Mouse (Mus musculus) myocyte (in vitro differentiated cells): Measurements from ENCODE around the gene Kif27. TPM values are rescaled to one million over a fixed set of nuclear protein-coding genes. Genes with fewer than 3 reads are reported as not detected.

Experiments used
- H3K27me3 ChIP-seq: one replicate; pipeline ENCODE4 v1.6.1; 2011; ENCODE audit not compliant: control insufficient read depth, insufficient read depth, insufficient read length
- H3K36me3 ChIP-seq: one replicate; pipeline ENCODE4 v1.6.1; 2011; ENCODE audit not compliant: control insufficient read depth, insufficient read depth
- H3K4me2 ChIP-seq: one replicate; pipeline ENCODE4 v1.6.1; 2011; ENCODE audit warnings: low read depth, control low read depth
- H3K4me3 ChIP-seq: one replicate; pipeline ENCODE4 v1.5.1; 2011; ENCODE audit warnings: mild to moderate bottlenecking, control low read depth, moderate library complexity
- H3K79me2 ChIP-seq: one replicate; pipeline ENCODE4 v1.6.1; 2011; ENCODE audit not compliant: control insufficient read depth, insufficient read depth
- H3ac ChIP-seq: one replicate; pipeline ENCODE4 v1.6.1; 2011; ENCODE audit not compliant: control insufficient read depth, insufficient read length
- CEBPB ChIP-seq: IDR thresholded peaks from 2 replicates; pipeline ENCODE4 v1.6.1; 2011; ENCODE audit warnings: mild to moderate bottlenecking, moderate library complexity; ENCODE audit not compliant: poor library complexity, insufficient read depth, severe bottlenecking
- E2F4 ChIP-seq: IDR thresholded peaks from one replicate; pipeline ENCODE4 v1.6.1; 2011; ENCODE audit warnings: mild to moderate bottlenecking, control low read depth, moderate library complexity; ENCODE audit not compliant: insufficient read depth
- MAX ChIP-seq: IDR thresholded peaks from one replicate; pipeline ENCODE4 v1.6.1; 2011; ENCODE audit warnings: low read depth, mild to moderate bottlenecking, control low read depth
- MYOD1 ChIP-seq, 3 experiments: IDR thresholded peaks; one replicate each; pipeline ENCODE4 v1.6.1; 2011; ENCODE audit warnings: control low read depth in 2 of 3, low read depth in 2 of 3, mild to moderate bottlenecking in 2 of 3, moderate library complexity in 1 of 3; ENCODE audit not compliant: insufficient read length in 2 of 3, control insufficient read depth in 1 of 3
- MYOG ChIP-seq, 3 experiments: IDR thresholded peaks; one replicate each; pipeline ENCODE4 v1.6.1; 2011; ENCODE audit warnings: control low read depth in 2 of 3, low read depth in 2 of 3, mild to moderate bottlenecking in 2 of 3; ENCODE audit not compliant: insufficient read length in 2 of 3, control insufficient read depth in 1 of 3, insufficient read depth in 1 of 3
- POLR2A ChIP-seq: IDR thresholded peaks from one replicate; pipeline ENCODE4 v1.6.1; 2011; ENCODE audit warnings: low read depth, mild to moderate bottlenecking, control low read depth, moderate library complexity; ENCODE audit not compliant: insufficient read length
- POLR2AphosphoS2 ChIP-seq: IDR thresholded peaks from one replicate; pipeline ENCODE4 v1.6.1; 2011; ENCODE audit warnings: low read depth, control low read depth; ENCODE audit not compliant: insufficient read length
- REST ChIP-seq: IDR thresholded peaks from one replicate; pipeline ENCODE4 v1.6.1; 2011; ENCODE audit warnings: mild to moderate bottlenecking, control low read depth, moderate library complexity; ENCODE audit not compliant: insufficient read depth, insufficient read length
- SRF ChIP-seq: IDR thresholded peaks from one replicate; pipeline ENCODE4 v1.6.1; 2011; ENCODE audit warnings: low read depth; ENCODE audit not compliant: control insufficient read depth, insufficient read length
- TCF12 ChIP-seq: IDR thresholded peaks from one replicate; pipeline ENCODE4 v1.6.1; 2011; ENCODE audit warnings: mild to moderate bottlenecking, control low read depth; ENCODE audit not compliant: poor library complexity, insufficient read depth, severe bottlenecking
- TCF3 ChIP-seq: IDR thresholded peaks from one replicate; pipeline ENCODE4 v1.6.1; 2011; ENCODE audit warnings: low read depth, control low read depth; ENCODE audit not compliant: insufficient read length
- USF1 ChIP-seq: IDR thresholded peaks from one replicate; pipeline ENCODE4 v1.6.1; 2011; ENCODE audit warnings: low read depth, mild to moderate bottlenecking, control low read depth, moderate library complexity
- polyA plus RNA-seq: library from polyadenylated mRNA; unstranded; fragments of >200 nt; fragmentation: generic; extraction: Trizol; gene quantifications from one replicate; pipeline ENCODE4 v1.2.1, GENCODE M21; 2012; ENCODE audit warnings: missing spikeins

Kif27 gene
- polyA plus RNA-seq, 1 experiment: 0.08 TPM

GRCm38 (mm10) chr13:58311351-58311750 lies 47.6 kb downstream of the Kif27 start:
- peaks cover 13% of the 10 kb centered on the region for H3K27me3 ChIP-seq
- TF ChIP-seq MYOG (IDR thresholded peaks at IDR 0.05; ENCODE audit: control insufficient read depth in 1 of 3, insufficient read depth in 1 of 3, insufficient read length in 2 of 3, low read depth in 2 of 3) (no peak), REST (no peak), TCF3 (no peak), POLR2A (no peak), POLR2AphosphoS2 (no peak), MYOD1 (IDR thresholded peaks at IDR 0.05; ENCODE audit: control insufficient read depth in 1 of 3, insufficient read length in 2 of 3, low read depth in 2 of 3) (no peak), E2F4 (no peak), SRF (no peak), USF1 (no peak), TCF12 (no peak), MAX (no peak), CEBPB (no peak)
- H3K4me3 ChIP-seq: no peak overlapping the region
- no peaks in the 10 kb centered on the region for H3K36me3 ChIP-seq
- no peak overlapping the region for H3K4me2 ChIP-seq
- no peak overlapping the region for H3ac ChIP-seq
- no peaks in the 10 kb centered on the region for H3K79me2 ChIP-seq

- no peak for TF ChIP-seq MAX
- no peak for TF ChIP-seq E2F4
- TF ChIP-seq SRF: no peak
- no peak for TF ChIP-seq REST
- peak; percentile 15 to 85 (median 85) for TF ChIP-seq MYOD1 (IDR thresholded peaks at IDR 0.05; ENCODE audit: control insufficient read depth in 1 of 3, insufficient read length in 2 of 3, low read depth in 2 of 3)
- peak in 2 of 3 experiments; percentile 20 to 29 for TF ChIP-seq MYOG (IDR thresholded peaks at IDR 0.05; ENCODE audit: control insufficient read depth in 1 of 3, insufficient read depth in 1 of 3, insufficient read length in 2 of 3, low read depth in 2 of 3)
- no peak for TF ChIP-seq USF1
- Histone ChIP-seq H3K4me2 (no peak overlapping the region), H3ac (no peak overlapping the region), H3K27me3 (peaks cover 4% of the 10 kb centered on the region), H3K36me3 (no peaks in the 10 kb centered on the region), H3K79me2 (no peaks in the 10 kb centered on the region), H3K4me3 (no peak overlapping the region)
Observed at GRCm38 (mm10) chr13:58309499-58309898, 49.4 kb downstream of the Kif27 start.

GRCm38 (mm10) chr13:58307453-58307852 lies 51.5 kb downstream of the Kif27 start:
- Histone ChIP-seq H3K79me2 (no peaks in the 10 kb centered on the region), H3K4me3 (no peak overlapping the region), H3K27me3 (peaks cover 9% of the 10 kb centered on the region), H3K36me3 (no peaks in the 10 kb centered on the region), H3ac (no peak overlapping the region), H3K4me2 (no peak overlapping the region)
- TF ChIP-seq MYOD1 (IDR thresholded peaks at IDR 0.05; ENCODE audit: control insufficient read depth in 1 of 3, insufficient read length in 2 of 3, low read depth in 2 of 3) (no peak), REST (no peak), SRF (no peak), TCF12 (no peak), E2F4 (no peak), MAX (no peak), CEBPB (no peak), POLR2A (no peak), USF1 (no peak), TCF3 (no peak), POLR2AphosphoS2 (no peak), MYOG (IDR thresholded peaks at IDR 0.05; ENCODE audit: control insufficient read depth in 1 of 3, insufficient read depth in 1 of 3, insufficient read length in 2 of 3, low read depth in 2 of 3) (no peak)

- Histone ChIP-seq H3ac (no peak overlapping the region), H3K36me3 (no peaks in the 10 kb centered on the region), H3K4me2 (no peak overlapping the region), H3K27me3 (peaks cover 9% of the 10 kb centered on the region), H3K4me3 (no peak overlapping the region), H3K79me2 (no peaks in the 10 kb centered on the region)
- TF ChIP-seq SRF: no peak
- TF ChIP-seq MYOG (IDR thresholded peaks at IDR 0.05; ENCODE audit: control insufficient read depth in 1 of 3, insufficient read depth in 1 of 3, insufficient read length in 2 of 3, low read depth in 2 of 3): no peak
- TF ChIP-seq USF1: no peak
- TF ChIP-seq POLR2A: no peak
- TF ChIP-seq E2F4: no peak
- no peak for TF ChIP-seq CEBPB
- no peak for TF ChIP-seq REST
- TF ChIP-seq TCF3: no peak
- no peak for TF ChIP-seq MAX
- no peak for TF ChIP-seq MYOD1 (IDR thresholded peaks at IDR 0.05; ENCODE audit: control insufficient read depth in 1 of 3, insufficient read length in 2 of 3, low read depth in 2 of 3)
- TF ChIP-seq TCF12: no peak
- no peak for TF ChIP-seq POLR2AphosphoS2
Observed at GRCm38 (mm10) chr13:58305230-58305629, 53.7 kb downstream of the Kif27 start.
